23 mouse cellular contexts compared by ENCODE assay signal in the genomic region with DNA sequence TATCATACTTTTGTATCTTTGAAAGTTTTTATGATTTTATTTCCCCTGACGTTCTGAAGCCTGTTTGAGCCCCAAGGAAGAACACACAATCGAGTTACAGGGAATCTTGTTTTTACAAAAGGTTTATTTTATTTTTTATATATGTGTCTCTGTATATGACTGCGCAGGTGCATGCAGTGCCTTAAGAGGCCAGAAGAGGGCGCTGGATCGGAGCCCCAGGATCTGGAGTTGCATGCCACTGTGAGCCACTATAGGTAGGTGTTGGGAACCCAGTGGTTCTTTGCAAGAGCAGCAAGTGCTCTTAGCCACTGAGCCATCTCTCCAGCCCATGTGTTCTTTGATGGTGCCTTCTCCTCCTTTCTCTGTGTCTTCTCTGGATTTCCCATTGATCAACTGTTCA.
A peak's percentile ranks its signal among the peaks of the same experiment; 100 is the strongest.
DNase-seq lines count a peak whose midpoint lies in the region; ATAC-seq and TF ChIP-seq lines count a peak whose summit lies in the region.
"Had no signal": no experiment of that assay in that cellular context is flagged by ENCODE, and none has a peak within 500 bp of the region (broad histone marks: within the 10 kb centered on the region; RNA-seq: fewer than 3 reads in every experiment).

No protein-coding gene starts in this region.

- 0 out of 2 replicates have a peak, but pooled peaks have one; percentile 1 for TF ChIP-seq CTCF in kidney, adult 2 months (conservative IDR thresholded peaks at IDR 0.05; ENCODE audit: insufficient read depth, insufficient read length, low read depth, low read length)
- TF ChIP-seq CTCF in midbrain, postnatal 0 days (IDR thresholded peaks at IDR 0.05) = peak; percentile 50
- peak; percentile 24 for TF ChIP-seq CTCF in Patski (IDR thresholded peaks at IDR 0.05)
- TF ChIP-seq CTCF in stomach, postnatal 0 days (IDR thresholded peaks at IDR 0.05; ENCODE audit: low read depth) = peak; percentile 40

- CTCF ChIA-PET in Patski (lab: Charles Lee) = no interaction called here

- TF ChIP-seq EP300 in stomach, postnatal 0 days (optimal IDR thresholded peaks at IDR 0.05) = no peak

- H3K36me3 ChIP-seq in kidney, adult 2 months (ENCODE audit: control insufficient read depth, insufficient read depth, low read length) = no peaks in the 10 kb centered on the region
- no peaks in the 10 kb centered on the region for H3K36me3 ChIP-seq in midbrain, postnatal 0 days (ENCODE audit: insufficient read depth, low read length)
- H3K36me3 ChIP-seq in midbrain, embryonic 14.5 days (ENCODE audit: control insufficient read depth, insufficient read depth, low read length) = no peaks in the 10 kb centered on the region
- no peaks in the 10 kb centered on the region for H3K36me3 ChIP-seq in stomach, postnatal 0 days (ENCODE audit: control insufficient read depth, insufficient read depth, low read length)
- H3K36me3 ChIP-seq: G1E; kidney, embryonic 15.5 days; liver, embryonic 13.5 days; midbrain, embryonic 13.5 days had no signal

- no peaks in the 10 kb centered on the region for H3K9me3 ChIP-seq in midbrain, postnatal 0 days (ENCODE audit: low read length)
- H3K9me3 ChIP-seq in midbrain, embryonic 14.5 days (ENCODE audit: control insufficient read depth, low read length) = no peaks in the 10 kb centered on the region
- no peaks in the 10 kb centered on the region for H3K9me3 ChIP-seq in stomach, postnatal 0 days (ENCODE audit: control insufficient read depth, low read length)
- H3K9me3 ChIP-seq: forebrain, embryonic 13.5 days; kidney, embryonic 15.5 days; liver, embryonic 13.5 days; midbrain, embryonic 13.5 days had no signal

- no peaks in the 10 kb centered on the region for H3K4me1 ChIP-seq in kidney, adult 2 months (ENCODE audit: control insufficient read depth, insufficient read depth, low read length)
- 0 out of 2 replicates have a peak, but pooled peaks cover 3% of the 10 kb centered on the region for H3K4me1 ChIP-seq in midbrain, postnatal 0 days (ENCODE audit: insufficient read depth, low read length)
- H3K4me1 ChIP-seq in midbrain, embryonic 14.5 days (ENCODE audit: control insufficient read depth, insufficient read depth, low read length) = no peaks in the 10 kb centered on the region
- H3K4me1 ChIP-seq in stomach, postnatal 0 days (replicated peaks; ENCODE audit: control insufficient read depth, insufficient read depth) = no peaks in the 10 kb centered on the region
- H3K4me1 ChIP-seq: forebrain, embryonic 13.5 days; liver, embryonic 13.5 days had no signal

- no peak for TF ChIP-seq POLR2A in kidney, adult 2 months (IDR thresholded peaks at IDR 0.05; ENCODE audit: low read depth, low read length)

- H3K27ac ChIP-seq in kidney, adult 2 months (ENCODE audit: insufficient read depth, low read depth, low read length) = no peak overlapping the region
- H3K27ac ChIP-seq in midbrain, postnatal 0 days (ENCODE audit: low read depth, low read length) = no peak overlapping the region
- no peak overlapping the region for H3K27ac ChIP-seq in midbrain, embryonic 14.5 days (replicated peaks; ENCODE audit: low read depth, low read length)
- no peak overlapping the region for H3K27ac ChIP-seq in stomach, postnatal 0 days (replicated peaks)
- H3K27ac ChIP-seq: forebrain, embryonic 13.5 days; heart, adult 2 months; hindbrain, embryonic 14.5 days; kidney, embryonic 15.5 days; liver, embryonic 13.5 days; midbrain, embryonic 13.5 days had no signal

- H3K27me3 ChIP-seq in kidney, adult 2 months (replicated peaks; ENCODE audit: control insufficient read depth, insufficient read depth, low read length) = no peaks in the 10 kb centered on the region
- no peaks in the 10 kb centered on the region for H3K27me3 ChIP-seq in midbrain, postnatal 0 days (ENCODE audit: insufficient read depth, low read length)
- H3K27me3 ChIP-seq in midbrain, embryonic 14.5 days (ENCODE audit: control insufficient read depth, insufficient read depth, low read length) = no peaks in the 10 kb centered on the region
- no peaks in the 10 kb centered on the region for H3K27me3 ChIP-seq in Patski
- H3K27me3 ChIP-seq in stomach, postnatal 0 days (ENCODE audit: control insufficient read depth, insufficient read depth, low read length) = no peaks in the 10 kb centered on the region
- H3K27me3 ChIP-seq: forebrain, embryonic 13.5 days; kidney, embryonic 15.5 days; liver, embryonic 13.5 days; midbrain, embryonic 13.5 days had no signal

- POLR2A ChIA-PET in Patski (lab: Charles Lee) = no interaction called here

- ATAC-seq in midbrain, postnatal 0 days (ENCODE audit: low FRiP score) = no peak
- no peak for ATAC-seq in midbrain, embryonic 14.5 days (ENCODE audit: low FRiP score, low TSS enrichment)
- no peak for ATAC-seq in Patski
- no peak for ATAC-seq in stomach, postnatal 0 days (ENCODE audit: low FRiP score, low TSS enrichment)
- ATAC-seq: forebrain, embryonic 13.5 days; intestine, embryonic 16.5 days; lung, postnatal 0 days; midbrain, embryonic 13.5 days had no signal

- in situ Hi-C loops in Patski (cut with MboI; ENCODE audit: low pct_unique_long_range_greater_than_20kb) = no loop called here

- H3K9ac ChIP-seq in midbrain, postnatal 0 days (replicated peaks; ENCODE audit: low read length, poor library complexity, severe bottlenecking) = no peak overlapping the region
- no peak overlapping the region for H3K9ac ChIP-seq in midbrain, embryonic 14.5 days (replicated peaks; ENCODE audit: low read length)
- H3K9ac ChIP-seq in stomach, postnatal 0 days (ENCODE audit: low read length) = no peak overlapping the region
- H3K9ac ChIP-seq: forebrain, embryonic 13.5 days; hindbrain, embryonic 14.5 days; kidney, embryonic 15.5 days; liver, embryonic 13.5 days; midbrain, embryonic 13.5 days had no signal

- no peak overlapping the region for H3K4me3 ChIP-seq in kidney, adult 2 months (ENCODE audit: insufficient read depth, low read depth, low read length)
- H3K4me3 ChIP-seq in midbrain, postnatal 0 days (ENCODE audit: low read depth, low read length) = no peak overlapping the region
- H3K4me3 ChIP-seq in midbrain, embryonic 14.5 days (replicated peaks; ENCODE audit: low read depth, low read length) = no peak overlapping the region
- H3K4me3 ChIP-seq in stomach, postnatal 0 days (ENCODE audit: low read depth, low read length) = no peak overlapping the region
- H3K4me3 ChIP-seq: forebrain, embryonic 13.5 days; heart, adult 2 months; kidney, embryonic 15.5 days; liver, embryonic 13.5 days; midbrain, embryonic 13.5 days; myocyte had no signal

- no peak for DNase-seq in kidney, adult 2 months
- DNase-seq in kidney, postnatal 36 days = no peak
- DNase-seq in midbrain, postnatal 0 days (ENCODE audit: low spot score) = no peak
- DNase-seq in midbrain, embryonic 14.5 days = no peak
- no peak for DNase-seq in Patski (ENCODE audit: low read depth, low spot score)
- no peak for DNase-seq in stomach, postnatal 0 days (ENCODE audit: low spot score)
- no peak for DNase-seq in adrenal gland, postnatal 10 days
- DNase-seq: adrenal gland, adult 2 months; cerebellum, adult 11-12 months; gastrocnemius, postnatal 25 days; heart, adult 2 months; heart, postnatal 36 days; liver, embryonic 13.5 days; right cerebral cortex, postnatal 25 days; thymus, postnatal 14 days had no signal

- 50% methylated on average over 5 of the region's 5 CpGs for WGBS in kidney, adult 2 months
- 60% methylated on average over 5 of the region's 5 CpGs for WGBS in midbrain, postnatal 0 days
- WGBS in midbrain, embryonic 14.5 days = 55% methylated on average over 5 of the region's 5 CpGs
- 56% methylated on average over 5 of the region's 5 CpGs for WGBS in stomach, postnatal 0 days

- H3K4me2 ChIP-seq in midbrain, postnatal 0 days (ENCODE audit: low read depth, low read length, poor library complexity, severe bottlenecking) = no peak overlapping the region
- H3K4me2 ChIP-seq in midbrain, embryonic 14.5 days (ENCODE audit: low read length) = no peak overlapping the region
- H3K4me2 ChIP-seq in stomach, postnatal 0 days (replicated peaks; ENCODE audit: low read depth) = no peak overlapping the region
- H3K4me2 ChIP-seq: forebrain, embryonic 13.5 days; hindbrain, embryonic 14.5 days; kidney, embryonic 15.5 days; liver, embryonic 13.5 days; midbrain, embryonic 13.5 days had no signal
